Mouse (Mus musculus) kidney, postnatal 36 days (tissue): Measurements from ENCODE around the gene Gm49322.

Source experiments
- DNase-seq, 2 experiments: peaks; one replicate each; pipeline ENCODE4 v3.0.0; 2021 to 2022; ENCODE audit warnings: mixed read lengths in 2 of 2

Gm49322 gene

GRCm38 (mm10) chr10:80656863-80657623 is 51.2 kb downstream of the Gm49322 start, which contains the start of gene Btbd2:
Gene Btbd2 (minus strand): TSS chr10:80657071.
- peak in 1 of 2 experiments; percentile 70 for DNase-seq

DNA sequence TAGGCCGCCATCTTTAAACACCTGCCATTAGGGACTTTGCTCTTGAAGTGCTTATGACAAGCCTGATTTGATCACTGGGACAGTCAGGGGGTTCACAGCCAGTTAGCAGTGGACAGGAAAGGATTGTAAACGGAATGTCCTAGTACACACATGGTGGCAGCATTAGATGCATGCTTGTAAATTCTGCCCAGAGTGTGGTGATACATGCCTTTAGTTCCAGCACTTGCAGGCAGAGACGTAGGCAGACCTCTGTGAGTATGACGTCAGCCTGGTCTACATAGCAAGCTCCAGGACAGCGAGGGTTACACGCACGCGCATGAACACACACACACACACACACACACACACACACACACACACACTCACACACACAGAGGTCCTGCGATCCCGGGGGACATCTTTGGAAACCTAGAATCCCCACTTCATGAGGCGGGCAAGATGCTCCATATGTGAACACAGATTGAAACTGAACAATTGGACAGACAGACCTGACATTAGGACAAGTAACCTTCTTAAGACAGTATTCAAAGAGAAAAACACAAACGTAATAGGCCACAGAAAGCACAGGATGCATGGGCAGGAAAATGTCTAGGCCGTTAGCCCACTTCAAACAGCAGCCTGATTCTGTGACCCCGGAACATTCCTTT is 52.5 kb downstream of the Gm49322 start:
- DNase-seq, result no peak

DNA sequence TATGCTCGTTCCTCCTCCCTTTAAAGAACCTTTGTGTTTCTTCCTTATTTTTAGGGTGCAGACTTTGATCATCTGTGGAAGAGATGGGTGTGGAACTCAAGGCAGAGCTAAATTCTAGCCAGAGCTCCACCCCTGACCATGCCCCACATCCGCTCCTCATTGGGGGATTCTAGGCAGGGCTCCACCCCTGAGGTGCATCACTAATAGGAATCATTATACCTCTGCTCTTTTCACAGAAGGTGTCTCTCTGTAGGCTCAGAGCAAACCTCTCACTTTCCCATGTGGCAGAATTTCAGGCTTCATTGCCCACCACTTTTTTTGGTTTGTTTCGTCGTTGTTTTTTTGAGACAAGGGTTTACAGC is 53.0 kb downstream of the Gm49322 start:
- DNase-seq, result no peak

DNA sequence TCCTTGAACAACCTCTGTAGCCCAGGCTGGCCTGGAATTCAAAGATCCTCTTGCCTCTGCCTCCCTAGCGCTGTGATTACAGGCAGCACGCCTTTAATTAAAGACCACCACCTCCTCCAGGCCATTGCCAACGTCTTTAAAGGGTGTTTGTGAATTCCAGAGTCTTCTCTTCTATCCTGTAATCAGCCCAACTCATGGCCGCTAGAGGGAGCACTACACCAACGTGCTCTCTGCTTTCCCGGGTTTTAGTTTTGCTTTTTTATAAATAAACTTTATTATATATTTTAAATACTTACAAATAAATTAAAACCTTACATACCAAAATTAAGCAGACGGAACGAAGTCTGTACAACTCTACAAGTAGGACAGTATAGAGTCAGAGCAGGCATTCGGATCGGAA is 53.4 kb downstream of the Gm49322 start:
- peak; percentile 82 to 93 for DNase-seq

- DNase-seq, result peak; percentile 74 to 86
Observed at GRCm38 (mm10) chr10:80661149-80661548, 55.3 kb downstream of the Gm49322 start.

DNA sequence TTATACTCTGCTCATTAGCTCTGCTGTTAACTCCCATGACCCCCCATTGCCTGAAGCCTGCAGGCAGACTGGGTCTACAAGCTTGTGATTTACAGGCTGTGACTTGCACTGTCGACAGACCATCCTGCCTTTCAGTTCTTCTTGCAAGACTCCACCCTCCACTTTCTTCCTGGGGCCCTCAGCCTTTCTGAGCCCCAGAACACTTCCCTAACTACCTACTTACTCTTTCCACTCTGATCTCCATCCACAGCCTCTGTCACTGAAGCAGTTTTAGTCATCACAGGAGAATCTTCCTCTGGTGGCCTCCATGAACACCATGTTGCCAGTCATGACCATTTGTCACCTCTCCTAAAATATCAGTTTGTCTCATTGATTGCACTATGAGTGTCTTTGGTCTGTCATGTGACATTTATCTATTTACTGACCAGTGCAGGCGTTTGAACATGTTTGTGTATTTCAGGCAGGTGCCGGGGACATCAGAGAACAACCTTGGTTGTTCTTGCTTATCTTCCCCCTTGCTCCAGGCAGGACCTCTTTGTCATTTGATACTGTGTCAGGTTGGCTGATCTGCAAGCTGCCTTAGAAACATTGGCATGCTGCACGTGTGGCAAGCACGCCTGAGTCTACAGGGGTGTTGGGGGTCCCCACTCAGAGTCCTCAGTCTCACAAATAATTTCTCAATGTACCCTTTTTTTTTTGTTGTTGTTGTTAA is 57.8 kb downstream of the Gm49322 start:
- no peak for DNase-seq

GRCm38 (mm10) chr10:80664197-80665015 is 58.6 kb downstream of the Gm49322 start:
- peak; percentile 95 to 97 for DNase-seq

- peak; percentile 88 to 92 for DNase-seq
Observed at GRCm38 (mm10) chr10:80665016-80665380, 59.2 kb downstream of the Gm49322 start.
